ENCODE assay signal across 10 mouse cellular contexts in the genomic region with DNA sequence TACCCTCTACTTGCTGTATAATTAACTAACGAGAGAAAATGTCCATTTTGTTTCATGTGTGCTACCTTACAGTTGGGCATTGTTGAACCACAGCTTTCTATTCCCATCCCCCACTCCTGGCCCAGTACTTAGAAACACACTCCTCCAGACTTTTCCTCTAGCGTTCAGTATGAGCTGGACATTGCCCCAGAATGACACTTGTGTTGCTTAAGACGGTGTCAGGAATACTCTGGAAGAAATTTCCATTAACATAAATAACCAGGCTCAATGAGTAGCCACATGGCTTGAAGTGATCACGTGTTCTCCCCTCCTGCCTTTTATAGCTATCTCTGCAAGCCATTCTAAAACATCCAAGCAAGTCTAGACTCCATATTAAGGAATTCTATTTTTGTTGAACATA. TPM values are rescaled to one million over a fixed set of nuclear protein-coding genes. Genes with fewer than 3 reads are reported as not detected.
DNase-seq lines count a peak whose midpoint lies in the region; ATAC-seq and TF ChIP-seq lines count a peak whose summit lies in the region.
"Had no signal": no experiment of that assay in that cellular context is flagged by ENCODE, and none has a peak within 500 bp of the region (broad histone marks: within the 10 kb centered on the region; RNA-seq: fewer than 3 reads in every experiment).

No protein-coding gene starts in this region.

- H3K27me3 ChIP-seq in midbrain, embryonic 11.5 days (ENCODE audit: control insufficient read depth, insufficient read depth, low read length): no peaks in the 10 kb centered on the region
- H3K27me3 ChIP-seq in midbrain, postnatal 0 days (ENCODE audit: insufficient read depth, low read length): no peaks in the 10 kb centered on the region
- H3K27me3 ChIP-seq in limb, embryonic 11.5 days (ENCODE audit: control insufficient read depth, insufficient read depth, low read length): no peaks in the 10 kb centered on the region
- H3K27me3 ChIP-seq in hindbrain, embryonic 13.5 days: no peaks in the 10 kb centered on the region
- no peaks in the 10 kb centered on the region for H3K27me3 ChIP-seq in hindbrain, embryonic 14.5 days (ENCODE audit: control insufficient read depth, insufficient read depth, low read length)

- no peak overlapping the region for H3K9ac ChIP-seq in midbrain, embryonic 11.5 days (ENCODE audit: low read length)
- H3K9ac ChIP-seq in midbrain, postnatal 0 days (replicated peaks; ENCODE audit: low read length, poor library complexity, severe bottlenecking): no peak overlapping the region
- H3K9ac ChIP-seq in limb, embryonic 11.5 days (ENCODE audit: low read length): no peak overlapping the region
- no peak overlapping the region for H3K9ac ChIP-seq in hindbrain, embryonic 13.5 days
- H3K9ac ChIP-seq in hindbrain, embryonic 14.5 days: no peak overlapping the region

- 83% methylated on average over 4 of the region's 4 CpGs for WGBS in midbrain, embryonic 11.5 days
- WGBS in midbrain, postnatal 0 days: 64% methylated on average over 4 of the region's 4 CpGs
- WGBS in limb, embryonic 11.5 days: 75% methylated on average over 4 of the region's 4 CpGs
- WGBS in hindbrain, embryonic 13.5 days: 66% methylated on average over 4 of the region's 4 CpGs
- WGBS in hindbrain, embryonic 14.5 days: 62% methylated on average over 4 of the region's 4 CpGs

- H3K36me3 ChIP-seq in midbrain, embryonic 11.5 days (ENCODE audit: control insufficient read depth, insufficient read depth, low read length): no peaks in the 10 kb centered on the region
- no peaks in the 10 kb centered on the region for H3K36me3 ChIP-seq in midbrain, postnatal 0 days (ENCODE audit: insufficient read depth, low read length)
- H3K36me3 ChIP-seq in limb, embryonic 11.5 days (ENCODE audit: control insufficient read depth, insufficient read depth, low read length): no peaks in the 10 kb centered on the region
- H3K36me3 ChIP-seq in hindbrain, embryonic 13.5 days: no peaks in the 10 kb centered on the region
- H3K36me3 ChIP-seq in hindbrain, embryonic 14.5 days (replicated peaks; ENCODE audit: control insufficient read depth, insufficient read depth): no peaks in the 10 kb centered on the region

- intact Hi-C loops in gastrocnemius, adult 2 months (cut with DNase I): no loop called here

- H3K9me3 ChIP-seq in midbrain, embryonic 11.5 days (ENCODE audit: control insufficient read depth, low read length): no peaks in the 10 kb centered on the region
- H3K9me3 ChIP-seq in midbrain, postnatal 0 days (ENCODE audit: low read length): no peaks in the 10 kb centered on the region
- no peaks in the 10 kb centered on the region for H3K9me3 ChIP-seq in limb, embryonic 11.5 days (ENCODE audit: control insufficient read depth, low read length)
- H3K9me3 ChIP-seq in hindbrain, embryonic 13.5 days: no peaks in the 10 kb centered on the region
- H3K9me3 ChIP-seq in hindbrain, embryonic 14.5 days (ENCODE audit: control insufficient read depth, low read length): no peaks in the 10 kb centered on the region

- peak; percentile 26 for DNase-seq in gastrocnemius, adult 2 months
- no peak for DNase-seq in gastrocnemius, postnatal 25 days
- peak; percentile 8 for DNase-seq in midbrain, embryonic 11.5 days (ENCODE audit: low spot score, missing footprints)
- DNase-seq in midbrain, postnatal 0 days (ENCODE audit: low spot score): no peak
- no peak for DNase-seq in limb, embryonic 11.5 days (ENCODE audit: low spot score)
- DNase-seq in layer of hippocampus, adult 8-10 months (ENCODE audit: low spot score in 2 of 2): no peak
- DNase-seq in hindbrain, embryonic 14.5 days (ENCODE audit: low spot score): no peak
- DNase-seq: adrenal gland, postnatal 36 days; cerebellum, adult 9-11 months had no signal

- no peak for TF ChIP-seq CTCF in gastrocnemius, adult 2 months (IDR thresholded peaks at IDR 0.05)
- TF ChIP-seq CTCF in midbrain, postnatal 0 days (IDR thresholded peaks at IDR 0.05): no peak

- H3K4me1 ChIP-seq in midbrain, embryonic 11.5 days (ENCODE audit: control insufficient read depth, insufficient read depth, low read length): no peaks in the 10 kb centered on the region
- no peaks in the 10 kb centered on the region for H3K4me1 ChIP-seq in midbrain, postnatal 0 days (ENCODE audit: insufficient read depth, low read length)
- no peaks in the 10 kb centered on the region for H3K4me1 ChIP-seq in limb, embryonic 11.5 days (ENCODE audit: control insufficient read depth, insufficient read depth, low read length)
- H3K4me1 ChIP-seq in hindbrain, embryonic 13.5 days (replicated peaks): no peaks in the 10 kb centered on the region
- no peaks in the 10 kb centered on the region for H3K4me1 ChIP-seq in hindbrain, embryonic 14.5 days (replicated peaks; ENCODE audit: control insufficient read depth, insufficient read depth, low read length)

- peak overlapping the region; percentile 44; the same call in 1 of the 2 replicates for H3K27ac ChIP-seq in gastrocnemius, adult 2 months
- H3K27ac ChIP-seq in midbrain, embryonic 11.5 days (ENCODE audit: low read depth, low read length): no peak overlapping the region
- H3K27ac ChIP-seq in midbrain, postnatal 0 days (ENCODE audit: low read depth, low read length): no peak overlapping the region
- no peak overlapping the region for H3K27ac ChIP-seq in limb, embryonic 11.5 days (replicated peaks; ENCODE audit: low read depth, low read length)
- H3K27ac ChIP-seq in hindbrain, embryonic 13.5 days: no peak overlapping the region
- H3K27ac ChIP-seq in hindbrain, embryonic 14.5 days: no peak overlapping the region

- ATAC-seq in midbrain, embryonic 11.5 days (ENCODE audit: low FRiP score): no peak
- no peak for ATAC-seq in midbrain, postnatal 0 days (ENCODE audit: low FRiP score)
- ATAC-seq in limb, embryonic 11.5 days (ENCODE audit: insufficient number of reproducible peaks, low FRiP score, low TSS enrichment, low read depth): 0 out of 2 replicates have a peak, but pooled peaks have one; percentile 38
- no peak for ATAC-seq in hindbrain, embryonic 13.5 days (ENCODE audit: low FRiP score)
- no peak for ATAC-seq in hindbrain, embryonic 14.5 days (ENCODE audit: low FRiP score)

- no peak overlapping the region for H3K4me2 ChIP-seq in midbrain, embryonic 11.5 days
- no peak overlapping the region for H3K4me2 ChIP-seq in midbrain, postnatal 0 days (ENCODE audit: low read depth, low read length, poor library complexity, severe bottlenecking)
- H3K4me2 ChIP-seq in limb, embryonic 11.5 days (ENCODE audit: low read depth, severe bottlenecking): no peak overlapping the region
- no peak overlapping the region for H3K4me2 ChIP-seq in hindbrain, embryonic 13.5 days
- no peak overlapping the region for H3K4me2 ChIP-seq in hindbrain, embryonic 14.5 days (replicated peaks)

- no peak overlapping the region for H3K4me3 ChIP-seq in gastrocnemius, adult 2 months
- no peak overlapping the region for H3K4me3 ChIP-seq in midbrain, embryonic 11.5 days (ENCODE audit: low read depth, low read length)
- H3K4me3 ChIP-seq in midbrain, postnatal 0 days (ENCODE audit: low read depth, low read length): no peak overlapping the region
- H3K4me3 ChIP-seq in limb, embryonic 11.5 days (ENCODE audit: low read depth, low read length): no peak overlapping the region
- H3K4me3 ChIP-seq in hindbrain, embryonic 13.5 days: no peak overlapping the region
- no peak overlapping the region for H3K4me3 ChIP-seq in hindbrain, embryonic 14.5 days (replicated peaks; ENCODE audit: low read length)

RNA-seq across cellular contexts. Expression of gene Fgf7, which starts 26.1 kb away (rescaled TPM):
- 1 to 10 TPM; 4.2 TPM for total RNA-seq in gastrocnemius, adult 2 months (2021)
- total RNA-seq in gastrocnemius, postnatal 25 days (2021): 1 to 10 TPM; 2.9 to 3.3 TPM
- polyA plus RNA-seq in midbrain, embryonic 11.5 days (2014; fragmentation: Nextera tagmentation; extraction: Ambion mirVana): 0.37 and 0.57 TPM in 2 replicates
- total RNA-seq in midbrain, postnatal 0 days (2014; rRNA removed): 1.5 and 3.3 TPM in 2 replicates
- 0.41 and 0.45 TPM in 2 replicates for polyA plus RNA-seq in midbrain, postnatal 0 days (2015; fragmentation: Nextera tagmentation; extraction: Ambion mirVana)
- 0.70 and 1.8 TPM in 2 replicates for polyA plus RNA-seq in limb, embryonic 11.5 days (2014; fragmentation: Nextera tagmentation; extraction: Ambion mirVana)
- 1 to 10 TPM in 1 of 4 experiments, under 1 TPM in 3; 0.63 to 1.0 (median 0.72) TPM for total RNA-seq in layer of hippocampus, adult 8-10 months (2022)
- polyA plus RNA-seq in hindbrain, embryonic 13.5 days (2015; fragmentation: Nextera tagmentation; extraction: Ambion mirVana): 0.70 and 0.75 TPM in 2 replicates
- 0.35 and 0.84 TPM in 2 replicates for polyA plus RNA-seq in hindbrain, embryonic 14.5 days (2014; fragmentation: Nextera tagmentation; extraction: Ambion mirVana)

Comparison
In these comparisons a context has a peak if more than half of its experiments do, and no peak if none do; other contexts are left out.
1. DNase-seq: peak in gastrocnemius, adult 2 months (single experiment) and midbrain, embryonic 11.5 days (single experiment); none in gastrocnemius, postnatal 25 days (single experiment), midbrain, postnatal 0 days (single experiment), limb, embryonic 11.5 days (single experiment), layer of hippocampus, adult 8-10 months (0 of 2) and hindbrain, embryonic 14.5 days (single experiment).